In the genomic region with DNA sequence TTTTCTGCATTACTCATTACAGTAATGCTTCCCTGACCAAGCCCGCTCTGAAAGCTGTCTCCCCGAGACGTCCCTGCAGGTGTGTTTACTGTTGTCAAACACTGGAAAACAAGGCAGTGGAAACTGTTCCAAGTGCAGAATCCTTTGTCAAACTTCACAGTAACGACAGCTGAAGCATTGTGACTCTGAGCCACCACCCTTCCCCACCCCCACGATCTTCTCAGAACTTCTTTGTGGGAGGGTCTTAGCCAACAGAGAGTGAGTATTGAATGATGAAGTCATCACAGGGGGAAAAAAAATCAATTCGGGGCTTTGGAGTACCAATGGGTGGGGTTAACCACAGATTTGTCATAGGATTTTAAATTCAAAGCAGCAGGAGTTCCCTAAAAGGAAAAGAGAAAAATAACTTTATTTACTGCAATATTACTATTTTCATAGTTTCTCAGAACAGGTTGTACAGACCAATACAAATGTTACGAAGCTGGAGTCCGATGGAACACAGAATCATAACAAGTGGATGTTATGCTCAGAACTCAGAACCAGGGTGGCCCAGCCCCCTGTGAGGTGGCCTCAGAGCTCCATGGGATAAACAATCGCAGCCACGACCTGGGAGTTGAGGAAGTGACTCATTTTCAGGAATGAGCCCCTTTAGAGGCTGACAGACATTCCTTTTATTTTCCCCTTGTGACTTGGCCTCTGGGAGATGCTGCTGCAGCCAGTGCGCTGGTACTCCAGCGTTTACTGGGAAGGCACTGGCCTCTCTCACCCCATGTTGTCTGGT, we compare ENCODE assay signal across 10 mouse cellular contexts.
A peak's percentile ranks its signal among the peaks of the same experiment; 100 is the strongest.
DNase-seq lines count a peak whose midpoint lies in the region; ATAC-seq and TF ChIP-seq lines count a peak whose summit lies in the region.
"Had no signal": no experiment of that assay in that cellular context is flagged by ENCODE, and none has a peak within 500 bp of the region (broad histone marks: within the 10 kb centered on the region; RNA-seq: fewer than 3 reads in every experiment).

No protein-coding gene starts in this region.

- no peak for TF ChIP-seq CTCF in lung, embryonic 14.5 days (IDR thresholded peaks at IDR 0.05; ENCODE audit: low read depth)

- peaks cover 15% of the 10 kb centered on the region for H3K4me1 ChIP-seq in forebrain, embryonic 10.5 days
- no peaks in the 10 kb centered on the region for H3K4me1 ChIP-seq in forebrain, embryonic 14.5 days (ENCODE audit: control insufficient read depth, insufficient read depth, low read length)
- H3K4me1 ChIP-seq in heart, embryonic 15.5 days (replicated peaks): peaks cover 8% of the 10 kb centered on the region
- H3K4me1 ChIP-seq in lung, embryonic 14.5 days (ENCODE audit: insufficient read depth): peaks cover 7% of the 10 kb centered on the region; the same call in 1 of the 2 replicates

- H3K27ac ChIP-seq in forebrain, embryonic 10.5 days: peak overlapping the region; percentile 44
- no peak overlapping the region for H3K27ac ChIP-seq in forebrain, embryonic 14.5 days (ENCODE audit: low read depth, low read length)
- peak overlapping the region; percentile 35 for H3K27ac ChIP-seq in heart, embryonic 15.5 days
- peak overlapping the region; percentile 27; the same call in 1 of the 2 replicates for H3K27ac ChIP-seq in lung, embryonic 14.5 days (ENCODE audit: low read depth)
- H3K27ac ChIP-seq: midbrain, embryonic 12.5 days had no signal

- no peak for ATAC-seq in forebrain, embryonic 14.5 days
- no peak for ATAC-seq in heart, embryonic 15.5 days (replicated peaks; ENCODE audit: insufficient number of reproducible peaks, insufficient read depth, low FRiP score, low read depth)
- no peak for ATAC-seq in lung, embryonic 14.5 days (ENCODE audit: insufficient read depth)

- no peak for DNase-seq in forebrain, embryonic 10.5 days (ENCODE audit: extremely low spot score, low spot score)
- no peak for DNase-seq in forebrain, embryonic 14.5 days (ENCODE audit: low spot score)
- DNase-seq in adipocyte (ENCODE audit: low spot score): peak; percentile 29
- DNase-seq in lung, embryonic 14.5 days: peak; percentile 55
- DNase-seq in layer of hippocampus, adult 11-12 months (ENCODE audit: low spot score): no peak
- no peak for DNase-seq in thymus, postnatal 0 days (ENCODE audit: low spot score)
- no peak for DNase-seq in adrenal gland, postnatal 10 days
- DNase-seq: spleen, adult 18-20 months had no signal

- H3K36me3 ChIP-seq in forebrain, embryonic 10.5 days (replicated peaks): no peaks in the 10 kb centered on the region
- H3K36me3 ChIP-seq in forebrain, embryonic 14.5 days (ENCODE audit: control insufficient read depth, insufficient read depth, low read length): no peaks in the 10 kb centered on the region
- no peaks in the 10 kb centered on the region for H3K36me3 ChIP-seq in heart, embryonic 15.5 days
- no peaks in the 10 kb centered on the region for H3K36me3 ChIP-seq in lung, embryonic 14.5 days (ENCODE audit: insufficient read depth)
- H3K36me3 ChIP-seq: midbrain, embryonic 12.5 days had no signal

- H3K27me3 ChIP-seq in forebrain, embryonic 10.5 days (ENCODE audit: poor library complexity, severe bottlenecking): no peaks in the 10 kb centered on the region
- no peaks in the 10 kb centered on the region for H3K27me3 ChIP-seq in forebrain, embryonic 14.5 days (replicated peaks; ENCODE audit: control insufficient read depth, insufficient read depth, low read length)
- no peaks in the 10 kb centered on the region for H3K27me3 ChIP-seq in heart, embryonic 15.5 days
- no peaks in the 10 kb centered on the region for H3K27me3 ChIP-seq in lung, embryonic 14.5 days (ENCODE audit: insufficient read depth, low read length)
- H3K27me3 ChIP-seq: midbrain, embryonic 12.5 days had no signal

- H3K9me3 ChIP-seq in forebrain, embryonic 10.5 days: no peaks in the 10 kb centered on the region
- H3K9me3 ChIP-seq in forebrain, embryonic 14.5 days (replicated peaks; ENCODE audit: control insufficient read depth, low read length): no peaks in the 10 kb centered on the region
- no peaks in the 10 kb centered on the region for H3K9me3 ChIP-seq in heart, embryonic 15.5 days (replicated peaks)
- no peaks in the 10 kb centered on the region for H3K9me3 ChIP-seq in lung, embryonic 14.5 days (ENCODE audit: low read depth, low read length)
- H3K9me3 ChIP-seq: midbrain, embryonic 12.5 days had no signal

- WGBS in forebrain, embryonic 10.5 days: 63% methylated on average over 12 of the region's 12 CpGs
- 51% methylated on average over 12 of the region's 12 CpGs for WGBS in forebrain, embryonic 14.5 days
- 38% methylated on average over 12 of the region's 12 CpGs for WGBS in heart, embryonic 15.5 days
- WGBS in lung, embryonic 14.5 days: 28% methylated on average over 12 of the region's 12 CpGs

- no peak overlapping the region for H3K4me3 ChIP-seq in forebrain, embryonic 10.5 days
- H3K4me3 ChIP-seq in forebrain, embryonic 14.5 days (ENCODE audit: low read depth, low read length): no peak overlapping the region
- no peak overlapping the region for H3K4me3 ChIP-seq in heart, embryonic 15.5 days
- no peak overlapping the region for H3K4me3 ChIP-seq in lung, embryonic 14.5 days (ENCODE audit: low read depth, low read length)
- H3K4me3 ChIP-seq: midbrain, embryonic 12.5 days had no signal

- no peak overlapping the region for H3K9ac ChIP-seq in forebrain, embryonic 14.5 days (ENCODE audit: low read length)
- no peak overlapping the region for H3K9ac ChIP-seq in heart, embryonic 15.5 days
- H3K9ac ChIP-seq in lung, embryonic 14.5 days: no peak overlapping the region; the same call in 1 of the 2 replicates
- H3K9ac ChIP-seq: midbrain, embryonic 12.5 days had no signal

- H3K4me2 ChIP-seq in forebrain, embryonic 14.5 days (ENCODE audit: low read length): no peak overlapping the region
- H3K4me2 ChIP-seq in heart, embryonic 15.5 days: no peak overlapping the region
- 0 out of 2 replicates have a peak overlapping the region, but pooled peaks have one; percentile 12 for H3K4me2 ChIP-seq in lung, embryonic 14.5 days
- H3K4me2 ChIP-seq: midbrain, embryonic 12.5 days had no signal

Comparison
In these comparisons a context has a peak if more than half of its experiments do, and no peak if none do; other contexts are left out.
1. DNase-seq: peak in adipocyte (single experiment) and lung, embryonic 14.5 days (single experiment); none in forebrain, embryonic 10.5 days (single experiment), forebrain, embryonic 14.5 days (single experiment), layer of hippocampus, adult 11-12 months (single experiment), thymus, postnatal 0 days (single experiment) and adrenal gland, postnatal 10 days (single experiment).